Mouse (Mus musculus) adrenal gland, postnatal 4 days (tissue): Measurements from ENCODE around the gene Zscan2. TPM values are rescaled to one million over a fixed set of nuclear protein-coding genes. Genes with fewer than 3 reads are reported as not detected.

ENCODE experiments used
- DNase-seq, 2 experiments: peaks; one replicate each; pipeline ENCODE4 v3.0.0; 2021 to 2022; ENCODE audit warnings: low spot score in 2 of 2, mixed read lengths in 2 of 2
- total RNA-seq, 2 experiments: library from RNA; stranded (reverse); gene quantifications; 2 replicates each; pipeline ENCODE4 v1.2.3; 2021

Zscan2 gene
- total RNA-seq, 2 experiments from 2014 or later, result 13.4 to 14.2 TPM

DNA sequence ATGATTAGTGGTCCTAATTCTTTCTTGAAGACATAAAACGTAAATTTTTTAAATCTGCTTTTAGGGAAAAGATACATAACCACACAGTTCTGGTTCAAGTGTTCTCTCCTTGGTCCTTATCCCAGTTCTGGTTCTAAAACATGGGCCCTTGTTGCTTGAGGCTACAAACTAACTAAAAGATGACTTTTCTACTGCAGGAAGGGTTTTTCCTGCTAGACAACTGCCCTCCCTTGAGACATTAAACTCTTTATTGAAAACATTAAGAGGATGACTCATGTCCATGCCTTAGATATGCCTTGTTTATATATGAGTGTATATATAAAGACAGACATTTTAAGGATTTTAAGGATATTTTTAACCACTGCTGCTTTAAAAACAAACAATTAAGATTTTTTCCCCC, 17.5 kb upstream of the Zscan2 start:
- no peak for DNase-seq

DNA sequence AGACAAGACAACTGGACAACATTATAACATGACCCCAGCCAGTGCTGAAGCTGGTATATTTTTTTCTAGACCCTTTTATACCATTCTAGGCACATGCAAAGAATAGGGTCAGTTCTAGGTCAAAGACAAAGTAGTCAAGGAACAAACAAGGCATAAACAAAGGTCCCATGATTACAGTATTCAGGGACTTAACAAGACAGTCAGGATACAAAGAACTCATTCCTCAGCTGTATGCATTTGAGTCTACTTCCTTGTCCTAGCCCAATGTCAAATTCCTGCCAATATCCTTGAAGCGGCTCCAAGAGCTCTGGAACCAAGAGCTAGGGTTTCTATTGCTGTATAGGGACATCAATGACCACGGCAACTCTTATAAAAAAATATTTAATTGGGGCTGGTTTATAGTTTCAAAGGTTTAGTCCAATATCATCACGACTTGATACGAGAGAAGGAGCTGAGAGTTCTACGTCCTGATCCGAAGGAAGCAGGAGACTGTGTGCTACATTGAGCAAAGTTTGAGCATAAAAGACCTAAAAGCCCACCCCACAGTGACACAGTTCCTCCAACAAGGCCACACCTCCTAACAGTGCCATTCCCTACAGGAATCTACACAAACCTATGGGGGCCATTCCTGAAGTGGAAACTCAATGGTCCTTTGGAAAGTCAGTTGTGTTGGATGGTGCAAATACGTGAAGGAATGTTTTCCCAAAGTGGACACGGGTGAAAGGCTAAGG, 16.6 kb upstream of the Zscan2 start:
- DNase-seq, result no peak

DNA sequence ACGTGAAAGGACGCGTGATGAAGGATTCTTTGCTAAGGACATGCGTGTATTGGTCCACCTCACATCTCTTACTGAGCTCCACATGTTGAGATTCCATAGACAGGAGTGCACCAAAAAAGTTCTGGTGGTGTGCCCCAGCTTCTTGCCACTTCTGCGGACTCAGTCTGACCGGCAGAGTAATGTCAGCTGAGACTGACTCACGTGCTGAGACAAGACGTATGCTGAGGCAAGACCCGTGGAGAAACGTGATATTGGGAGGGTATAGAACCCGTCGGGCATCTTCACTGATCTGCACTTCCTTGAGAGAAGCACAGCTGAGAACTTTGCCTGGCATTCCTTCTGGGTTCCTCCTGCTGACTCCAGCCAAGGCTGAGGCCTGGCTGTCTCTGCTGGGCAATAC, 16.0 kb upstream of the Zscan2 start:
- DNase-seq, result no peak

DNA sequence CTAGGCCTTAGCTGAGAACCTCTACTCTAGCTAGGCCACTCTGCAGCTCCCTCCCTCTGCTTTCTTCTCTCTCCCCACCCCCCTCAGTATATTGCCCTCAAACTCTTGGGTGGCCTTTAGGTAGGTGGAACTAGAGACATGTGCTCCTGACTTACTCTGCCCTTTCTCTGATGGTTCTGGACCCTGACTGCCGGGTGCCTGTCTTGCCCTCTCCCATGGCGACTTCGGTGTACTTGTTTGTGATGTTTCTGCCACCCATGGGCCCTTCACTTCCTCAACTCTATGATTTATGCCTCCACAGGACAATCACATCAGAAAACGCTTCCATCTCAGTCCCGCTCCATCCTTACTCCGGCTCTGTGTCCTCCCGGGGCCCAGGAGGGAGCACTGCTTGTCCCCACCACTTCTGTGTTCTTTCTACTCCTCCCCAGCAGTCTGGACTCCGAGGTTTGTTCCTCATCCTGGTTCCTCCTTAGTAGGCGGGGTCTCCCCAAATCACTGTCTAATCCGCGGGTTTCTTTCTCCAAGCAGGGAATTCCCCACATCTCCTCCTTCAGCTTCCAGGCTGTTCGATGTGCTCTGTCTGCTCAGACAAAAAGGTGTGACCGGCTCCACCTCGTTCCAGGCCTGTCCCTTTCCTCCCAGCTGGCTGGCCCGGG, 15.0 kb upstream of the Zscan2 start:
- DNase-seq, result no peak

DNA sequence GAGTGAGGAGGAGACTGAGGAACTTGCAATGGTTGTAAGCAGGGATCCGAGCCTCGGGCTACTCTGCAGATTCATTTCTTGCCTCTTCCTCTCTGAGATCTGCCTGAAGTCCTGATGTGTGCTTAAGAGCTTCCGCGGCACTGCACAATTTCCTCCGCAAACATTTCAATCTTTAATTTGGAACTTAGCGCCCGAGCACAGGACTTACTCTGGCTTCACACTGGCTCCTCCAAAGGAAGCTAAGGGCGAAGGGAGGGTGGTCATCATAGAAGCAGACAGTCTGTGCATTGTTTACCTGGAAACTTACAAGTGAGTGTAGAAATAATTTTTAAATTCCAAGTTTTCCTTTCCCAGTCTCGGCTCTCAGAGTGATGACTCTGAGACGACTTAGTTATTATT, 14.4 kb upstream of the Zscan2 start:
- no peak for DNase-seq

DNA sequence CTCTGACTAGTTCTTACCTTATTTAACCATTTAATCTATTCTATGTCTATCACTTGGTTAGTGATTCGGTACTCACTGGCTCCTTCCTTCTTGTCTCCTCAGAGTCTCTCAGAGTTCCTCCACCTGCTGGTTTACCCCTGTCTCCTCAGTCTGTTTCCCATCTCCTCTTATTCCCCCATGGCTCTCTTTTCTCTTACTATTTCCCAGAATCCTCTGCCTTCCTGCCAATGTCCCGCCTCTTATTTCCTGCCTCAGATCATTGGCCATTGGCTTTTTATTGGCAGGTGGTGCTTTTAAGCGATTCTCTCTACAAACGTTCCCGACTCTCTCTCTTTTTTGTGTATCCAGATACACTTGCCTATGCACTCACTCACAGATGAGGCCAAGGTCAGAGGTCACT, 14.0 kb upstream of the Zscan2 start:
- DNase-seq, result no peak

DNA sequence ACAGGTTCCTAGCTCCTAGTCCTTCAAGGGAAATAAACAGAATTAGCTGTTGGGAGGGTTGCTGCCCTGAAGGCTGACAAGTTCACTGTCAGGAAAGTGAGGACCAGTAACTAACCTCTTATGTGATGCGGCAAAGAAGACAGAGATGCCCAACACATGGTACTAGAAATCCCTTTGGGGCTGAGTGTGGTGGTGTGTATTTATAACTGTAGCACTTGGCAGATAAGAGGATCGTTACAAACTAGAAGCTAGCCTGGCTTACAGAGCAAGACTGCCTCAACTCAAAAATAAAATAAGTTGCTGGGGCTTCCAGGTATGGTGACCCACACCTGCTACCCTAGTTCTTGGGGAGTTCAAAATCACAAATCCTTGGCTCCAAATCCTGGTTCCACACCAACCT, 11.5 kb upstream of the Zscan2 start:
- no peak for DNase-seq

DNA sequence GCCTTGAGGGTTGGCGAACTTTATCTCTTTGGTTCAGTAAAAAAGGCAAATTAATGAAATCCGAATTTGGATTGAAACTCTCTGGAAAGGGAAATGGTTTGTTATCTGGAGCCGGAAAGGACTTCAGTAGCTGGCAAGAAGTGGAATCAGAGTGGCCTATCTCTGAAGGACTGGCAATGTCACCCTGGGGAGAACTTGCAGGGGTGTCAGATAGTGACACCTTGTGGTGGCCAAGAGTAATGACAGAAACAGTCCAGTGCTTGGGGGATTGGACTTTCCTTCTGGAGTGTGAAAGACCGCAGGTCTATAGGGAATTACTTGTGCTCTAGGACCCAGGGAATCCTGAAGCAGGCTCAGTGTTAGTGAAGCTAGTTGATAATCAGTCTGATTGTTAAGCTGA, 11.0 kb upstream of the Zscan2 start:
- DNase-seq, result no peak

DNA sequence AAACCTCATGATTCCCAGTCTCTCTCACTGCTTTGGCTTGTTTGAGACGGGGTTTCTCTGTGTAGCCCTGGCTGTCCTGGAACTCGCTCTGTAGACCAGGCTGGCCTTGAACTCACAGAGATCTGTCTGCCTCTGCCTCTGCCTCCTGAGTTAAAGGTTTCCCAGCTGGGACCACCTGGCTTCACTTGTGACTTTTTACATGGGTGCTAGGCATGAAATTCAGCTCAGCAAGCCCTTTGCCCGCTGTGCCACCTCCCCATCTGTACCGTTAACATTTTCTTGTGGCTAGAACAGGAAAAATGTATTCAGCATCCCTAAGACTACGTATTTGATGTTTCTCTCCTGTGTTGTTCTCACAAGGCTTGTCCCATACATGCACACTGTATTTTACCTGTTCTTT, 10.2 kb upstream of the Zscan2 start:
- no peak for DNase-seq

DNA sequence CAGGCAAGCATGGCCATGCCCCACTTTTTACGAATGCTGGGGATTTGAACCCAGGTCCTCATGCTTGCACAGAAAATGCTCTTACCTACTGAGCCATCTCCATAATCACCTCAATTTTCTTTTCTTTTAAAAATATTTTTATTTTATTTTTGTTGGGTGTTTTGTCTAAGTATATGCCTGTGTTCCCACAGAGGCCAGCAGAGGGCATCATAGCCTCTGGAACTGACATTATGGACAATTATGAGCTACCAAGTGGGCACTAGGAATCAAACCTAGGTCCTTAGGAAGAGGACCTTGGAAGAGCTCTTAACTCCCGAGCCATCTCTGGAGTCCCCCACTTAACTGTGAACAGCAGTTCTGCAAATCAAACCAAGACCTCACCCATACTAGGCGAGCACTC, 7.5 kb upstream of the Zscan2 start:
- no peak for DNase-seq

DNA sequence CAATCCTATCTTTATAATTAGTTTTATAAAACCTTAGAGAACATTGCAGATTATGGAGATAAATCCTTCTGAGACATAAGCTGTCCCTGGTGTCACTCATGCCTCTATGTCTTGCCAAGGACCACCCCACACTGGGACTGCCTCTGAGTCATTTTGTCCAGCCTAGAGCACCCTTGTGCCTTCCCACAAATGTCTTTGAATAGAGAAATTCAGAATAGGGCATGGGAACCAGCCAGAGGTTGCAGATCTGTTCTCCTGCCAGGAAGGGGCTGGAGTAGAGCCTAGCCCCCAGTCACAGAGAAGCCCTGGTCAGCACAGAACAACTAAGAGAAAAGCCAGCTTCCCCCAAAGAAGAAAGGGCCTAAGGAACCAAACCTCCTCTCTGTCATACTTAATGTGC, 5.4 kb upstream of the Zscan2 start:
- DNase-seq, result no peak

DNA sequence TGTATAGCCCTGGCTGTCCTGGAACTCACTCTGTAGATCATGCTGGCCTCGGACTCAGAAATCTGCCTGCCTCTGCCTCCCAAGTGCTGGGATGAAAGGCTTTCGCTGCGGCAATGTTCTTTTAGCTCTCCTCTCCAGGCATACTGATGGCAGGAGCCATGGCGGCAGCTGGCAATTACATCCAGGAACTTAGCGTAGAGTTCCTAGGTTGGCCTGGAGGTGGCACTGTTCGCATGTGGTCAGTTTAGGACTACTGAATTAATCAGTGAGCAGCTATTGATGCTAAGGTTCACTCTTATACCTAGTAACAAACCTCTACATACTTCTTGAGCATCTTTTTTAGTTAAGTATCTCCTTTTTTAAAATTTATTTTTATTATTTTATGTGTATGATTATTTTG, 3.5 kb upstream of the Zscan2 start:
- DNase-seq, result peak; percentile 52 to 61

DNA sequence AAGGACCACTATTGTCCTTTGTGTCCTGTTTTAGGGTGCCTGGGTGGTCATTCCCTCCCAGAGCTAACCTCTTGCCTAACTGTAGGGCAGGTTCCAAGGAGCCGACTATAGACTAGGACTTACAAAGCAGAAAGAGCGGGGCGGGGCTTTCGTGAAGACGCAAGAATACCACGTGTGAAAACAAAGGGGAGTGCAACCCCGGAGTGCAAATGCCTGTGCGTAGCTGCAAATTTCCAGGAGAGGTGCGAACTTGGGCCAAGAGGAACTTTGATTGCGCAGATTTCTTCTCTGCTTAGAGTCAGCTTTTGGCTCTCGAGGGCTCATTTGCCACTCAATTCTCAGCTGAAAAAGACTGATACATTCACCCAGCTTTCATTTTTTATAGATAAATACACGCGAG, 493 bp upstream of the Zscan2 start:
- peak in 1 of 2 experiments; percentile 31 for DNase-seq

DNA sequence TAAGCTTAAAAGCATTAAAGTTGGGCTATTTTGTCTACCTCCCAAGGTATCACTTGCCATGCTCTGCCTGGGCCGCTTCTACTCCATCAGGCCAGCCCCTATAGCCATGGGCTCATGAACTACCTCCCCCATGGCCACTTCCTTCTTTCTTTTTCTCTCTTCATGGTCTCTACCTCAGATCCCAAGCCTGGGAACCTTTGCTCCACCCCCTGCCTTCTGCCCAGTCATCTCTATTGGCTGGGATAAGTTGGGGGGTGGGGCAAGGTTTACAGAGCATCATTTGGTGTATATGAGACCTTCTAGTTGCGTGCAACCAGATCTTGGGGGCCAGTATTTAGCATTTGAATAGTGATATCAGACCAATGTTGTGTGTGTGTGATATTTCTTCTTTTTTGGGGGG, 1.8 kb downstream of the Zscan2 start:
- DNase-seq, result no peak

DNA sequence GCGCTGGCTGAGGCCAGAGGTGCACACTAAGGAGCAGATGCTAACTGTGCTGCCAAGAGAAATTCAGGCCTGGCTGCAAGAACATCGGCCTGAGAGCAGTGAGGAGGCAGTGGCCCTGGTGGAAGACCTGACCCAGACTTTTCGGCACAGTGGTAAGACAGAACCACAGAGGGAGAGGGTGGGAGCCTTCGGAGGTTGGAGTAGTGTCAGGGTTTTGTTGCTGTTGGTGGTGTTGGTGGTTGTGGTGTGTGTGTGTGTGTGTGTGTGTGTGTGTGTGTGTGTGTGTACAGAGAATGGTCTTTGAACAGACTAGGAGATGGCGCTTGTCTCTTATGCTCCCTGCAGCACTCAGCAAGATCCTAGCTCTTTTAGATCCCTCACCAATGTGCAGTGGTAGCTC, 2.8 kb downstream of the Zscan2 start:
- DNase-seq, result no peak

DNA sequence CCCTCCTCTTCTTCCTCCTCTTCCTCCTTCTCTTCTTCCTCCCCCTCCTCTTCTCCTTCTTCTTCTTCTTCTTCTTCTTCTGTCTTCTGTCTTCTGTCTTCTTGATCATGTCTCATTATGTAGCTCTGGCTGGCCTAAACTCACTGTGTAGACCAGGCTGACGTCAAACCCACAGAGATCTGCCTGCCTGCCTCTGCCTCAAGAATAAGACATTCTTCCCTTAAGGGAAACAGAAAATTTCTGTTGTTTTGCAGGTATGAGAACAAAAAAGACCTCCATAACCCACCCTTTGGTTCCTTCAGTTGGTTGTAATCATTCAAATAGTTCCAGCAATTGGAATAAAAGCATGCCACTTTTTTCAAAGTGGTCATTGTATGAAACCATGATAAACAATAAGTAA, 3.4 kb downstream of the Zscan2 start:
- DNase-seq, result no peak

DNA sequence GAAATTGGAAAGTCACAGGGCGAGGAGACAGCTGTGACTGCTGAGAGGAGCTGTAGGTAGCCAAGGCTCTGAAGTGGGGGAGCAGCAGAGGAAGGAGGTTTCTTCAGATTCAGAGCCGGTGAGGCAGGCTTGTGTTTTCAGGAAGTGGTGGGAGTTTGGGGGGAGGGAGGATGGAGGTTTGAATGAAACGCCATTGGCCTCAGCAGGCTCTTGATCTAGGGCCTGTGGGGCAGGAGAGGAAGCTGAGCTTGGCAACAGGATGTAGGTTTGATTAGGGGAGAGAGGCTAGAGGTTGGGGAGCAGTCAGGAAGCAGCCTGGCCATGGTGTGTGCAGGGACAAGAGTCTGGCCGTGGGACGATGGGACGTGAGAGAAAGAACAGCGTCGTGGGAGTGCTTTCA, 4.1 kb downstream of the Zscan2 start:
- no peak for DNase-seq

DNA sequence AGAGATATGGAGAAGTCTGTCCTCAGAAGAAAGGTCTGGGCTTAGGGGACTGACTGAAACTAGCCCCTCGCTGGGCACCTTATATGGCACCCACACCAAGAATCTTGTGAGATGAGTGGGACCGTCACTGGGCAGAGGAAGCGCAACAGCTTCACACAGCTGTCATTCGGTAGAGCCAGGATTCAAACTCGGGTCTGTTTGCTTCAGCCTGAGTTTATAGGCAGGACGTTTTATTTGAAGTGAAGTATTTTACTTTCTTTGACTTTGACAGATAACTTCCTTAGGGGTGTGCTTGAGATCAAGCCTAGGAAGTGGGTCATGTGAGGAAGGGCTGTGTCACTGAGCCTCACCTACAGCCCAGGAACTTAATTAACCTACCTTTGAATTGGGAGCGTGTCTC, 4.8 kb downstream of the Zscan2 start:
- DNase-seq, result no peak

DNA sequence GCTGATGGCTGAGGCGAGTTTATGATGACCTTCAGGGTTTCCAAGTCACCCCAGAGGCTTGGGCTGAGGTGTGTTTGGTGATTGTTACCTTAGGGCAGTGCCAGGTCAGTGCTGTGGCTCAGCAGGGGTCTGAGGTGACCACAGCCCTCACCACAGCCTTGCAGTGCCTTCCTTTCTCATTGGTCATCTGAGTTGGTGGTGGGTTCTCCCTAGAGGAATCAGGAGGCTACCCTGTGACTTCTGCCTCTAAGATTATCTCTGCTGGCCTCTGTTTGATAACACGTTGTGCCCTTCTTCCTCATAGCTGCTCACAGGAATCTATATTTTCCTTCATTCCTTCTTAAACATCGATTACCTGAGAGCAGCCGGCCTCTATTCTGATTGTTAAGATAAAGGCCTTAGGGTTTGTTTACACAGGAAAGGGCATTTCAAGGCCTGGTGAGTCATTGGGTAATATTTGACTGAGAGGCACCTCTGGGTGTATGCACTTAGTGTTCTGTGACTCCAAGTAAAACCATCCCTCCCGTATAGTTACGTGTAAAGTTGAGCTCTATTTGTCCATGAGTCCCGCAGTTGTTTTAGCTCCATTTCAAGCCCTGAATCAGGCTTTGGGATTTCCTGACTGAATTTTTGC, 5.9 kb downstream of the Zscan2 start:
- no peak for DNase-seq

DNA sequence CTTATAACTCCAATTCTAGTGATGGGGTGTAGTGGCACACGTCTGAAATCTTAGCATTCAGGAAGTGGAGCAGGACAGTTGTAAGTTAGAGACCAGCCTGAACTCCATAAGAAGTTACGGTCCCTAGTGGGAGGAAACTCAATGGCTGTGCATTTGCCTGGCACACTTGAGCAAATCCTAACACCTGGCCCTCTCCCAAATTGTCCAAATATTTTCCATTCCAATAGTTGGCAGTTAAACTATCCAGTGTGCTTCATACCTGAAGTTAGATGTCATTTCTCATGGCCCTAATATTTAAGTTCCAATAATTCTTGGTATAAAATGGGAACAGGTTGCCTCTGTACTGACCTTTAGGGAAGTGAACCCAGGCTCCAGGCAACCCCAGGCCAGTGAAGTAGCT, 8.0 kb downstream of the Zscan2 start:
- DNase-seq, result no peak

DNA sequence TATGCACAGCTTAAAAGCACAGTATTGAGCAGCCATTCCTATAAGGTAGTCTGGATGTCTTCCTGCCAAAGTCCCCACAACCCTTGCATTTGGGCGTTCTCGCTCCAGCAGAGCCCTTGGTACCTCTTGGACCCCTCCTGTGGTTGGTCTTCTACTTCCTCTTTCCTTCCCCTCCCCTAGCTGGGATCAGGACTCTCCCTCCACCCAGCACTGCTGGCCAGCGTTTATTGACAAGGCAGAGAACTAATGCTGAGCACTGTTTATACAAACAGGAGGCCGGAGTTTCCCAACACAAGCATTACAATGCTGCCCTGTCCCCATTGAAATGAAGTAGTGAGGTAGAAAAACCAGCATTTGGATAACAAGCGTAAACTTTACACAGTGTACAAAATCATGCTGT, 12.3 kb downstream of the Zscan2 start:
- DNase-seq, result no peak

DNA sequence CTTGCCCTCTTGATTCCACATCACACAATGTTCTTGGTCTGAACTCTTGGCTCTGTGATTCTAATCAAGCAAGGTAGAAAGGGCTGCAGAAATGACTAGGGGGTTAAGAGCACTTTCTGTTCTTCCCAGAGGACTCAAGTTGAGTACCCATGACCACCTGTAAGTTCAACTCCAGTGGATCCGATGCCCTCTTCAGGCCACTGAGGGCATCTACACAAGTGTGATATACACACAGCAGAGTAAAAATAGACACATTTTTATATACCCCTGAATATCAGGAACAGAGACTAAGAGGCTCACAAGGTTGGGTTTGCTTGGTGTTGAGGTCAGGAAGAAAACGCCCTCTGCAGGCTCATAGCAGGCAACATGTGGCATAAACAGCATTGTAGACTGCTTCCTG, 12.9 kb downstream of the Zscan2 start:
- DNase-seq, result no peak

DNA sequence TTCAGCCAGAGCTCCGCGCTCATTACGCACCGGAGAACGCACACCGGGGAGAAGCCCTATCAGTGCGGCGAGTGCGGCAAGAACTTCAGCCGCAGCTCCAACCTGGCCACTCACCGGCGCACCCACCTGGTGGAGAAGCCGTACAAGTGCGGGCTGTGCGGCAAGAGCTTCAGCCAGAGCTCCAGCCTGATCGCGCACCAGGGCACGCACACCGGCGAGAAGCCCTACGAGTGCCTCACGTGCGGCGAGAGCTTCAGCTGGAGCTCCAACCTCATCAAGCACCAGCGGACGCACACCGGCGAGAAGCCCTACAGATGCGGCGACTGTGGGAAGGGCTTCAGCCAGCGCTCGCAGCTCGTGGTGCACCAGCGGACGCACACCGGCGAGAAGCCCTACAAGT, 15.0 kb downstream of the Zscan2 start:
- DNase-seq, result no peak
